Mouse (Mus musculus) embryo, embryonic 10.5 days (tissue): ENCODE data around the gene Tec.

Experiments
- DNase-seq: peaks from one replicate; pipeline ENCODE4 v3.0.0-alpha.2; 2015; ENCODE audit warnings: low spot score

Tec gene

DNA sequence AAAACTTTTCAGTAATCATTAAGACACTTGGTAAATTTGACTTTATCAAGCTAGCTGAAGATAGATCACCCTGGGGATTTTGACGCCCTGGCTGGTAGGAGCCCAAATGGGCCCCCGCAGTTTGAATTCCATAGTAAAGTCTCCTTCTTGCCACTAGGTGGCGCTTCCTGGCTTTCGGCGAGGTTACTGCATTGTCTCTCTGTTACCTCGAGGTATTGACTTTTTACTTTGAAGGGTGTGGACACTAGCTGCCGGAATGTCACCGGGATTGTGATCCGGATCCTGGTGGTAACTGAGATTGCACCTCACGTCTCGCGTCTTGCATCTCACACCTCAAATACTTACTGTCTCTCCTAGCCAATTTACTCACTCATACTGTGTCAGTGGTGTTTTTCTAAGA is 23.3 kb upstream of the Tec start:
- DNase-seq = peak; percentile 80

DNA sequence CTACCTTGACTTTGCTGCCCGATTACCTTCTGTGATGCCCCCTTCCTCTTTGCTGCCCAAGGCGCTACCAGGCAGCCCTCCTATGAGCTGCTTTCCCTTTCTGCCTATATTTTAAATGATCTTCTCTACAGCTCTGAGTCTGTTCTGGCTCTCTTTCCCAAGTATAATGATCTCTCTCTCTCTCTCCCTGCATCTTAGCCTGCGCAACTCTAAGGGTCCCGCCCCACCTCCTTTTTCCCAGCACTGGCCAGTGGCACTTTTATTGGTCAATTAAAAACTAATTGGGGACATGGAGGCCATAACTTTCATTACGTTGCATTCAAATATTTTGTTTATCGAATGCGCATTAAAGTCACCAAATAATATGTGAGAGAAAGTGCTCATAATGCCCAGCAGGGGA is 20.0 kb upstream of the Tec start:
- no peak for DNase-seq

DNA sequence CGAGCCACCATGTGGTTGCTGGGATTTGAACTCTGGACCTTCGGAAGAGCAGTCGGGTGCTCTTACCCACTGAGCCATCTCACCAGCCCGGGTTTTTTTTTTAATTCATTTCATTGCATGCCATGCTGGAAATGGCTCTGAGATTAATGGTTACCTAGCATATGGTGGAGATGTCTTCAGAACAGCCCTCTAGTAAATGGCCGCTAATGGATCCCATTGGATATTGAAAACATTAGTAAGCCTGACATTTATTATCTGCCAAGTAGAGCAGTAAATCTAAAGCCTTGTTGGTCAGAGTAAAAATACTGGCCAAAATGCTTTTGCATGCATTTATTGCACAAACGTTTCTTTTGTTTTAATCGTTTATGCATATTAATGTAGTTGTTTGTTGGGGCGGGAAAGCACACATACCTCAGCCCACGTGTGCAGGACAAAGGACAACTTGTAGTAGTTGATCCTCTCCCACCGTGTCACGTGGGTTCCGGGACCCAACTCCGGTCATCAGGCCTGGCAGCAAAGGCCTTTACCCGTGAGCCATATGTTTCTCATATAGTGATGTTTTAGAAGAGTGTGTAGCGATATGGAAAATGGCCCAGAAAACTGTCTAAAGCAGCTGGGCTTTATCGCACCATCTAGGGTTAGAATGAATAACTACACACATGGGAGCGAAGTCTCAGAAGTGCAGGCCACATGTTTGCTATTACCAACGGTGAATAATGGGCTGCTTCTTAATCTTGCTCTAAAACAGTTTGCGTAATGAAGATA is 18.4 kb upstream of the Tec start:
- DNase-seq = peak; percentile 60

DNA sequence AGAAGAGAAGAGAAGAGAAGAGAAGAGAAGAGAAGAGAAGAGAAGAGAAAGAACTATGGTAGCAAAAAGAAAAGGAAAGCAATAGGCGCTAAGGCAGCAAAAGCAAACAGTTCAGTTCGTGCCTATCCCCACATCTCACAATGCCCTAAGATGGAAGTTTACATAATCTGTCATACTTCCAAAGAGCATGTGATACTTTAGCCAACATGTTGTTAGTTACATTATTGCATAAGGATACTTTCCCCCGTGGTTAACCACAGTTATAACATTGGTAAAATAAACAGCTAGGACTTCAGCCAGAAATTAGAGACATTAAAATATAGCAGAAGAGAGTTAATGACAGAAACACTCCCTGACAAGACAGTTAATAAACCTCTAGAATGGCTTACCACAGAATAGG is 15.4 kb upstream of the Tec start:
- no peak for DNase-seq

DNA sequence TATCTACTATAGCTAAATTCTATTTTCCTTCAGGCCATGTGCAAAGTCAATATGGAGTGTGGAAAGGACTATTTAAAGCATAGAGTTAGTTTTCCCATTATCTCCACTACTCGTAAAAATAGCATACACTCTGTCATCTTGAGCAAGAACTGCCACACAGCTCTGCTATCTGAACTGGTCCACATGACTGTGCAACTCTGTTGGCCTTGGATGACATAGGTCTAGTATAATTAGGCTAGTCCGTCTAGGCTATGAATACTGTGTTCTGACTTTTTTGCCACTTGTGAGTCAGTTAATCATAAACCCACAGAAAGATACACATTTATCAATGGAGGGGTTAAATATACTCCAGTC is 14.1 kb upstream of the Tec start:
- no peak for DNase-seq

DNA sequence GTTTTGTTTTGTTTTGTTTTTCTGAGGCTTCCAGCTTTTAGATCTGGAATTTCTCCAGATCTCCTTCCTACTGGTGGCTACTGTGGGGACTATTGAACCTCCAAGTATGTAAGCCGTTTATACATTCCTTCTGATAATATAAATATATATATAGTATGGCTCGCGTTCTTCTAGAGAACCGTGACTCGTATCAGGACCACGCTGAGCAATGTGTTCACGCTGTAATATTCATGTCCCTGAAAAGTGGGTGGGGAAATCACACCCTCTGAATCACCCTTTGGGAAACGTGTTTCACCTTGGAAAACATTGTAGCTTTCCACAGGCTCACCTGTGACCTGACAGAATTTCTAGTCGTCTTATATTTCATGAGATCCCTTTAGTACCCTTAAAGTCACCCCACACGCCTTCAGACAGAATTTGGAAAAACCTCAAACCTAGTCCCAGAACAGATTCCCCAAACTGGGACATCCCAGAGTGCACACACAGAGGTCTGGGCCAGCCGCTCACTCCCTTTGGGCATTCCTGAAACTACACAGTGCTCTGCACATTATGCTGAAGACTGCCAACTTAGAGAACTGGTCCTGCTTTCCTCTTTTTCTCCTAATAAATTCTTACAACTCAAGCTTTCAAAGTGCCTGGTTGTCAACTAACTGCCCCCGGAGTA is 13.6 kb upstream of the Tec start:
- no peak for DNase-seq

DNA sequence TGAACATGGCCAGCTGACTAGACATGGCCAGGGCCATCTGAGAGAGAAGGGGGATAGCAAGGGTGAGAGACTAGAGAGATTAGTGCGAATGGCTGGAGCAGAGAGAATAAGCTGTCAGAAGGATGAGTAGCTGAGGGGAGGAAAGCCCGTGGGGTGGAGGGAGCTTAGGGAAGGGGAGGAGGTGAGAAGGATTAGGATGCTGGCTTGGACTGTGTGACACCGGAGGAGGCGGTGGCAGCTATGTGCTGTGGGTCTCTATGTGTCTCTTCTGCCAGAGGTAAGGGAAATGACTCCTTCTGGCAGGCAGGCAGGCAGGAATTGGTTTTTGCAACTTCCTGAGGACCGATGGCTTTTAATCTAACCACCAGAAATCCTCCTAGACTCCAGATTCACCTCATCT is 11.5 kb upstream of the Tec start:
- DNase-seq = no peak

DNA sequence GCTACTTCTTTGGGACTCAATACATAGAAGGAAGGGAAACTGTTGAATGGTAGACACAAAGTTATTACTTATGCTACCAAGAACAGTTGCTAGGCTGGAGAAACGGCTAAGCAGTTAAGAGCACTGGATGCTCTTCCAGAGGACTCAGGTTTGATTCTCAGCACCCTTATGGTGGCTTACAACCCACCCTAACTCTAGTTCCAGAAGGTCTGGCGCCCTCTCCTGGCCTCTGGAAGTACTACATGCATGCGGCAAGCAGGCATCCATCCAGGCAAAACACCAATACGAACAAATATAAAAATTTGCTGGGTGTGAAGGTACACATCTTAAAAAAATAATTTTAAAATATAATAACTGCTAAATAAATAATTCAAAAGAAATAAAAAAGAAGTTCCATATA is 2.8 kb upstream of the Tec start:
- no peak for DNase-seq

DNA sequence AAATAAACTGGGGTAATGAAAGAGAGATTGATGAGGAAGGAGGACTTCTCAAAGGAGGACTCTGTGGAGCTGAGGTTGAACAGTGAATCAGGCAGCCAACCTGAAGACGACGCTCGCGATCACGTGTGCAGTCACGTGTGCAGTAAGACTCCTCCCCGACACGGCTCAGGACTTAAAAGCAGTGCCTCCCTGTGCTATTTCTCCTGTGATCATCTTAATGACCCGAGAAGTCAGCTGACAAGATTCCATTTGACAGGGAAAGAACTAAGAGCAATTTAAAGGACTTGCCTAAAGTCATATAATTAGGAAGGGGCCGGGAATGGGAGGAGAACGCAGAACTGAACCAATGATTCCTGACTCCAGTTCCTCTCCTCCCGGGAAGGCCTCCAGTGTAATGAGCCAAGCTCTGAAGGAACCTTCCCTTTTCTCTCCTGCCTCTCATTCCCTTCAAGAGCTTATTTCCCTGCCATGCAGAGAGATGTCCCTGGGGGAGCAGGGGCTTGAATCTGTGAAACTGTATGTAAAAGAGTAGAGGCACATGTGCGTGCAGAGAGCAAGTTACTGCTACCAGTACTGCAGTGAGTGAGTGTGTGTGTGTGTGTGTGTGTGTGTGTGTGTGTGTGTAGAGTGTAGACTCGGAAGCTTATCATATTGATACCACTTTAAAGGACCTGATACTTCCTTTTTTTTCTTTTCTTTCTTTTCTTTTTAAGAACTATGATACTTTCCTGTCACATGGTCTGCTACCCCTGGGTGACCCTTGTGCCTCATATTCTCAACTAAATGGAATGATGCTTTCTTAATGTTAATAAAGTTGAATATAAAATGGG is 1.7 kb upstream of the Tec start:
- DNase-seq = no peak

DNA sequence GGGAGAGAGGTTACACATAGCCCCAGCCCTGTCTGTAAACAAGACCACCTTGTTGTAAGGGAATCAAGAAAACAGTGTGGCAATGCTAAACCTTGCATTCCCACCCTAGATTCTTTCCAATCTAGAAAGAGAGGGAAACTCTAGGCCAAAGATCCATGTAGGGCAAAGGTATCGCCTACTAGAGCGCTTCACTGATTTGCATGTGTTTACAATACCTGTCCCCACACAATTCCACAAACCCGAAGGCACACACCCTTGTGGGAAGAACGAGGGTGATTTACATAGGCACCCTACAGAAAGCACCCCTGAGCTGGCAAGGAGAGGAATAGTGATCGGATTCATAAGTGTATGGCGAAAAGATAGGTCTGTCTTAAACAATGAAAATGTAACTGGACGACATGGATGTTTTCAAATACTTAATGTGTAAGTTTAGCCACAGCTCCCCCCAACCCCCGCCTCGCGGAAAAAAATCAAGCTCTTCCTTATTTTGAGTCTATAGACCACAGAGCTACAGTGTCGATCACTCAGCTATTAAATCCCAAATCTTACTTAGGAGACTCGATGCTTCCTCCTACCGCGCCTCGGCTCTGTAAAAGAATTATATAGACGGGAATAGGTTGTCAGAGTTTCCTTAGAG is 1.1 kb downstream of the Tec start:
- no peak for DNase-seq

DNA sequence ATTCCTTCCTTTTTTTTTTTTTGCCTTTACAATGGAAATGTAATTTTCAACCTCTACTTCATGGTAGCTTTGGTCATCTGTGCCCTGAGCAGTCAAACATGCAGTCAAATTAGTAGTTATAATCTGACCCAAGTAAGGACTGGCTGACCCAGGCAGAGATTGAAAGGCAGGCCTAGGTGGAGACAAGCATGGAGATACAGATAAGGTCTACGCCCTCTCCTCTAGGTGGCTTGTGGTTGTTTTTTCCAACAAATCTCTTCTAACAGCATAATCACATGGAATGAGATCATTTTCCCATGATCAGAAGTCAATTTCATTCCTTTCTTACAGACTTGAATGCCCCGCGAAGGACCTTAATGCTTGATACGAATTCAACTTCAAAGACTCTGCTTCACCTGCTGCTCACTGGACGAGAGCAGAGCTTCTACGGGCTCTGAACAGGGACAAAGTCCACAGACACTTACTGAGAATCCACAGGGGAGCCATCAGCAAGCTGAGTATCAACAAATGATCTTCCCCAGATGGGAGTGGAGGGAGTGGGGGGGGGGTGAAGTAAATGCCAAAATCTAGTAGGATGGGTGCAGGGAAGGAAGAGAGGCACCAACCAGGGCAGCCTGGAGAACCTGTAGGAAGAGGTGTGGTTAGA is 1.9 kb downstream of the Tec start:
- no peak for DNase-seq

DNA sequence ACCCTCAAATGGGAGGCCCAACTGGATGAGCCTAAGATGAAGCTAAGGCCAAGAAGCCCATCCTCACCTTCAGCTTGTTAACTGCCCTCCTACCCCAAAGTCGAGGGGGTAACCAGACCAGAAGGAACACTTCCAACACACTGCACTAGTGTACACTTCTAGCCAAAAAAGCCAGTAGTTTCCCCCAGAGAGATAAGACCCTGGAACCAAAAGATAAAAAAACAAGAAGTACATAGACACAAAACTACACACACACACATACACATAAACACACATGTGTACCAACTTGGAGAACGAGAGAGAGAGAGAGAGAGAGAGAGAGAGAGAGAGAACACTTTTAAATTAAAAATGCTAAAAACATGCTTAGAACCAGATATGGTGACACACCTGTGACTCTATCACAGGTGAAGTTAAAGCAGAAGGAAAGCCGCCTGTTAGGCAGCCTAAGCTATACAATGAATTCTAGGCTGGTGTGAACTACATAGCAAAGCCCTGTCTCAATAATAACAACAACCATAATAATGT is 3.6 kb downstream of the Tec start:
- DNase-seq = no peak

DNA sequence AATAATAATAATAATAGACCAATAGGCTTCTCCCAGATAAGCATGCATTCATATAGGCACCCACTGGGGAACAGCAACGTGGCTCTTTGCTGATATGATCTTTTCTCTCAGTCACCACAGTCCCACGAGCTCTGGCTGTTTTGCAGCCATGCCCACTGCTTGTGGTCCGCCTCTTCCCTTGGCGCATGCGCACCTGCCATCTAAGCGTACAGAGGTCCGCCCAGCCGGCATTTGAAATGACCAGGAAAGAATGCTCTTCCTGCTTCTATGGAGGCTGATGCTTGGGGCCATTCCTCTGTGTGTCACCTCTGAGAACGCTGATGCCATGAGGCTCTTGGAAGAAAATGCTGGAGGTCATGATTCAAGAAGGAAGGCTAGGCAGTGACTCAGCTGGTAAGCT is 5.1 kb downstream of the Tec start:
- DNase-seq = no peak

DNA sequence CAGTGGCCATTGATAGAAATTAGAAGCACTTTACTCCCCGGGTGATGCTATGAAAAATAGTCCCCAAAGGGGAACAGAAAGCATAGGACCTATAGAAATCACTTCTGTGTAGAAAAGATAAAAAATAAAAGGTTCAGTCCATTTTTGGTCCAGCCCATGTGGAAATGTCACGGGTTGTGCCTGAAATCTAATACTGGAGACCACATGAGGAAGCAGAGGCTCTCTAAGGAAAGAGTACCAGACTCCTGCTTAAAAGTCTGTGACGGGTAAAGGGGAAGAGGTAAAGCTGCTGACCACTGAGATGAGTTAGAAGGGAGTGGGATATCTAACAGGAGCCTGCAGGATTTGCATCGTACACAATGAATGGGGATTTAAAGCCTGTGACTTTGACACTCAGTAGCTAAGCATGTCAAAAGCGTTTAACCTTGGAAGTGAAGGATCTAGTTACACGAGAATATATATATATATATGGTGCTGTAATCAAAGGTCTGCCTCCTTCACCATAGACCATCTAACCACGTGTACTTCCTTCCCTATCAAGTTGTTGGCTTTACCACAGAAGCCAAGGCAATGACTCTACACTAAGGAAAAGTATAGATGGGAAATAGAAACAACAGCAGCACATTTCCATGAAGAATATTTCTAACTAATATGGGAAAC is 6.4 kb downstream of the Tec start:
- DNase-seq = no peak

DNA sequence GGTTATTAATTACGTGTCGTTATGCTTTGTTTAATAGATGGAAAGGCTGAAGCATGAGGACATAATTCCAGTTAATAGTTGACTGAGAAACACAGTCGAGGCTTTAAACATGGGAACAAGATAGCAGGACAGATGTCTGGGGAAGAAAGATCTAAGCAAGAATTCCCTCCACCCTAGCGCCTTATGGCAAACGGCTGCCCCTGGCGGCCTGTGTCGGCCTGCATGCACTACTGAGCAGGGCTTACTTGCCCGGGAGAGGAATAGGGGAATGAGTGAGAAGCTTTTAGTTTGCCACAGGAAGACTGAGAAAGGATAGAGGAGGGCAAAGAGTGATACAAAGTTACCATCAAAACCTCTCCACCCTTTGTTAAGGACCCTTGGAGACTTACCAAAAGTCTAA is 7.4 kb downstream of the Tec start:
- DNase-seq = no peak

DNA sequence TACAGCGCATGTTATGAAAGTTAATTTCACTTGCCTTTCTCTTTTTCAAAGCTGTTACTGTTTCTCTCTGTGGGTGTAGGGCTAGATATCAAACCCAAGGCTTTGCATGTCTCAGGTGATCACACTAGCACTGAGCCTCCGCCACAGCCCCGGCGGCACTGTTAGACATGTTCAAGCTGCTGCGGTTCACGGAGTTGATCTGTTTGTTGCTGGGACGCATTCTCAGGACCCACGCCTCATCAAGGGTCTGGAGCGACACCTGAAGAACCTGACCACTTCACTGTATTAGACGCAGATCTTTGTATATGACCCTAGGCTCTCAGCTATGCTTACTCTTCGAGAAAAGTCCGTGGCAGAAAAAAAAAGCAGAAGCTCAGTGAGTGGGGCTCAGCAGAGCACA is 10.0 kb downstream of the Tec start:
- no peak for DNase-seq

DNA sequence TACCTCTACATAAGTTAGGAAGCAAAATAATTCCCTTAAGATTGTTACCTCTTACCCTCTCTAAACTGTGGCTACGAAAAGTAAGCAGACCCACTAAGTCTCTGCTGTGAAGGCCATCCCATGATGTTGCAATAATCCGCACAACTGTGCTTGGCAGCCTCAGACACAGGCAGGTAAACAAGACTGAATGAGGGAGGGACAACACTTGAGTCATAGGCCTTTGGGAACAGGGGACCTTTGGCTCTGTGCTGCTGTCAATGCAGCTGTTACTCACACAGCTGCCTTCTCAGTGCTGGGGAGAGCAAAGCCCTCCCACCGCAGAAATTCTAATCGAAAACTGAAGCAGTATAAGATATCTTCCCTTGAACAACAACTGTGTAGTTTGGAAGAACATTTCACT is 10.5 kb downstream of the Tec start:
- no peak for DNase-seq

DNA sequence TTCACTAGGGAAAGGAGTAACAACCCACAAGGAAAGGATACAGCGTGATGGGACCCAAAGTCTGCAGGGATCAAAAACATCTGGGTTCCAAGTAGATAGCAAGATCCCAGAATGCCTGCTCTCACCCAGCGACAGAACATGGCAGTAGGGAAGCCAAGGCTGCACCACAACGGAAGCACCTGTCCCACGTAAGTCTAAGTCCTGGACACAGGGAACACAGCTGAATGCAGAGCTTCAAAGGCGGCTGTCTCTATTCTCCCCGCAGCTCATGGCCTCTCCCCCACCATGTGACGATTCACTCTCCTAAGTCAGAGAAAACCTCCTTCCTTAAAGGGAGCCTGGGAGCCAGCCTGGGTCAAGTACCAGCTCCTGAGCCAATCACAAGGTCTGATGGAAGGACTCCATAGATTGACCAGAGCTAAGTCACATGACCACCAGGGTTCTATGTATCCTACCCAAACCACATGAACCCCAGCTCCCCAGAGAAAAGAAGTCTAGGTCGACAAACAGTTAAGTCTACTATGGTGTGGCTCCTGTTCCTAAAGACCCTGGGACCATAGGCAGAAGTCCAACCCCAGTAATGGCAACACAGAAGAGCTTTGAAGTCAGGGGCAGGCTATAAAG is 11.9 kb downstream of the Tec start:
- DNase-seq = no peak

DNA sequence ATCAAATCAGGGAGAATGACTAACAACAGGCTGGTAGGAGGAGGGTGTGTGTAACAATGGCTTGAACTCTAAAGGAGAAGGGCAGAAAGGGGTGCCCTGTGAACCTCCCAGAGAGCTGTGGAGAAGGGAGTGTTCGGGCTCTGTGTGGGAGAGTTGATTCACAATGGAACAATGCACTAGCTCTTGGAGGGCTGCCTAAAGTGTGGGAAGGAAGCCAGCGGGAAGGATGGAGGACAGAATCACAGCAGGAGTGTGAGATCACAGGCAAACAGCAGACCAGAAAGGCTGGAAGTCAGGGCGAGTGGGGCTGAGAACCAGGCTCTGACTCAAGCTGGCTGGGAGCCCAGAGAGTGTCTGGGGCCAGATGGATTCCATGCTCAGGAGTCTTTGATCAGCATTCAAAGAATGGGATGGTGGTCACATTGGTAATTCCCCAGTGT is 12.6 kb downstream of the Tec start:
- DNase-seq = no peak

DNA sequence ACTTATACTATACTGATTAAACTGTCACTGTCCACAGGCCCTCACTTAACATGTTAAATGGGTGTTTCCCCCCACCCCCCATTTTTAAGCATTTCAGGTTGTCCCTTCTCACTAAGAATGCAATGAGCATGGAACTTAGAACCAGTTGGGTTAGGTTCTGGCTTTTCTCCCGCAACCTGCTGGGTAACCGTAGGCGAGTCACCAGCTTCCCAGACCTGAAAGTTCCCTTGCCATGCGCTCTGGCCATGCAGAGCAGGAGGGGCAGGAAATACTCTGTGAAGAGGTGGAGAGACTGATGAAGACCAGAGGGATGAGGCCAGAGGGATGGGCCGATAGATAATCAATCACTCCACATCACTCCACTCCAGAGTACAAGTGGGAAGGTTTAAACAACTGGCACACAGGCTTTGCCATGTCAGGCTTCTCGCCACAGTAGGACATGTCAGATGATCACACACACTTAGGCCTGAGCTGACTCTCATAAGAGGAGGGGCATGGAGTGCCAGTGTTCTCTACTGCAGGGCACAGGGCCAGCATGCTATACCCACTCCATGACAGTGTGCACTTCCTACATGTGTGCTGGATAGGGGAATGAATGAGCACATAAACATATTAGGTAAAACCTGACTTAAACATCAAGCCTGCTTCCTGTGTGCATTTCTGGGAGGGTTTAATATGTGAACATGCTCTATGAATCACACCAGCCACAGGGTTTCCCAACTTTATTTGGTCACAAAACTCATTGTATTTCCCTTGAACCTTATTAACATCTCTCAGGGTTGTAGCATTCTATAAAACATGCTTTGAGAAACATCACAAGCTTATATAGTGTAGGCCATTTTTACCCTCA is 13.9 kb downstream of the Tec start:
- DNase-seq = no peak
